Mouse (Mus musculus): ENCODE data around the gene Brox. TPM values are rescaled to one million over a fixed set of nuclear protein-coding genes. Genes with fewer than 3 reads are reported as not detected.

Brox gene
- polyA plus RNA-seq, 1 experiment = 22.5 TPM

DNA sequence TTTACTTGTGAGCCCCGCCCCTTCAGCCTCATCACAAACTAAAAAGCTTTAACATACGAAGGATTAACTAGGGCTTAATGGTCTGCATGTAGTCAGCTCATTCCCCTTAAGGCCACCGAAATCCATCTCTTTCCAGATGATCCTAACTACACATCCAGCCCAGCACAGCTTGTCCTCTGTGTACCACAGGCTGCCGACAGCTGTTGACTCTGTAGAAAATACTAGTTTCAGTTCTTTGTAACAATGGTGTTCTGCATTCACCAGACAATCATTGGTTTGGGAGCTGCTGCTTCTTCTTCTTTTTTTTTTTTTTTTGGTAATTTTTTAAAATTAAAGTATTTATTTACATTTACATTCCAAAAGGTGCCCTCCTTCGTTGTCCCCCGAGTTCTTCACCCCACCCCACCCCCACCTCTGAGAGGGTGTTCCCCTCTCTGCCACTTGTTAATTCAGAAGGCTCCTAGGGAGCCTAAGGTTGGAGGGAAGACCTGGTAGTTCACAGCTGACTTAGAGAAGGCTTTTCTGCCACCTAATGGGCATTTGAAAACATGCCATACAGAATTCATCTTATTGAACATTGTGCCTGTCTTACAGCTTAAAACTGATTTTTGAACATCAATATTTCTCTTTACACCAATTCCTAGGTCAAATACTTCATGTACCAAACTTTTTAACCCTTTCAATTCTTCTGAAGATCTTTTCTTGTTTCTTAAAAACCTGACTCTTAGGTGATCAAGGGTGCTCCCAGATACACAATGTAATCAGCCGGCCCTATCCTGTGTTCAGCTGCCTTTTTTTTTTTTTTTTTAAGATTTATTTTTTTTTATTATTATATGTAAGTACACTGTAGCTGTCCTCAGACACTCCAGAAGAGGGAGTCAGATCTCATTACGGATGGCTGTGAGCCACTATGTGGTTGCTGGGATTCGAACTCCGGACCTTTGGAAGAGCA is 23.9 kb downstream of the Brox start:
- DNase-seq (ENCODE audit: low read depth) = no peak

DNA sequence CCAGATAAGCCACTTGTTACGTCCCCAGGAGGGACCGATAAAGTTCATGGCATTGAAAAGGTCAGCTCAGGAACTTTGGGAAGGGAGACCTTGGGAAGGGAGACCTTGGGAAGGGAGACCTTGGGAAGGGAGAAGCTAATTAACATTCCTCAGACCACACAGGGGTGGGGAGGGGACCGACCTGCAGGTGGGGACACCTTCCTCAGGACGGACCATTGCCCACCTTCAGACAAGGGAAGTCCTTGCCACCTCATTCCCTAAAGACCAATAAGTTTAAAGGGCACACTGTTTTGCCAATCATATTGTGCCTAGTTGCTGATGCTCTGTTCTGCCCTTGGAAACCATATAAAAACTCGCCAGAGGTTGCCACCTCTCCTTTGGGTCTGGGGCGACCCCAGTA is 29.4 kb downstream of the Brox start:
- no peak for DNase-seq (ENCODE audit: low read depth)

DNA sequence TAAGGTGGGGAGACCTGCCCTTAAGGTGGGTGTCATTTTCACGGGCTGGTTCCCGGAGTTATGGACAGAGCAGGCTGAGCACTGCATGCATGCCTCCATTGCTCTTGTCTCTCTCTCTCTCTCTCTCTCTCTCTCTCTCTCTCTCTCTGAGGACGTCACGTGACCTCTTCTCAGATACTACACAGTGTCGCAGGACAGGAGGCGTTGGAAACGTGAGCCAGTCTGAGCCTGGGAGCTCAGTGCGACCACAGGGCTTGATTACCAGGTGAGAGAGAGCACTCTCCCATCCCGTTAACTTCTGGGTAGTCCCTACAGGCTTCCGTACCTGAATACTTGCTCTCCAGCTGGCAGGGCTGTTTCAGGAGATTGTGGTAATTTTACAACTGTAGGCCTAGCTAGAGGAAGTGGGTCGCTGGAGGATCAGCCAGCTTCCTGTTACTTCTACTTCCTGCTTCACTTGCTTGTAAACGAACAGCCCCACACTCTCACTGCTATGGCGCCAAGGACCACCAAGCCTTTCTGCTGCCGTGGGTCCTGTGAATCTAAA is 31.1 kb downstream of the Brox start:
- no peak for DNase-seq (ENCODE audit: low read depth)

DNA sequence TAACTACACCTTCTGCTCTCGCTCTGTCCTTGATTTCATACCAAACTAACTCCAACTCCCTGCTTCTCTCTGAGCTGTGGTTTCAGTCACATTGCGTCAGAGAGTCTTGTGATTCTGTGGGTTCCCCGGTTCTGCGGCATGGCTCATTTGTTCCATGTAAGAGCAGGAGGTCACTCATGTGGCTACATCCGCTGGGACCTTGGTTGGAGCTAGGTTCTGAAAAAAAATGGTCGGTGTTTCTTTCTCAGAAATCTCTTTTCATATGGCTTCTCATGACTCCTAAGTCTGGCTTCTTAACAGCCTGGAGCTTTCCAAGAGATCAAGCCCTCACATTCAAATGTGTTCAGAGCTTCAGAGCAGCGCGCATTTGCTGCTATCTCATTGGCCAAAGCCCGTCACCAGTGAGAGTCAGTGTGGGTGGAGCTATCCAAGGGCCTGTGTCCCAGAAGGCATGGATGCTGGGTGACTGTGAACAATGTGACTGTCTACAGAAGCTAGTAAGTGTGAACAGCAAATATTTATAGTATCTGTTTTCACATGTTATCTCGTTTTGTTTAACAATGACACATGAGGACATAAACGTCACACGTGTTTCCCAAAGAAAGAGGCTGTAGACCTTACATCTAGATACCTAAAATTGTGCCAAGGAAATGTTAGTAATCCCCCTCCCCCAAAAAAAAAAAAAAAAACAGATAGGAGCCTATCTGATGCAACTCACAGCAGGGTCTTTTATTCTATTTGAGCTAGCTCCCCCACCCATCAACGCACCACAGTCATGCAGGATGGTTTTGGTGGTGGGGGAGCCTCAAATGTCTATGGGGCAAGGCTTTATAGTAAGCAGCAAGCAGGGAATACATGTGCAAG is 32.7 kb downstream of the Brox start:
- DNase-seq (ENCODE audit: low read depth) = no peak

DNA sequence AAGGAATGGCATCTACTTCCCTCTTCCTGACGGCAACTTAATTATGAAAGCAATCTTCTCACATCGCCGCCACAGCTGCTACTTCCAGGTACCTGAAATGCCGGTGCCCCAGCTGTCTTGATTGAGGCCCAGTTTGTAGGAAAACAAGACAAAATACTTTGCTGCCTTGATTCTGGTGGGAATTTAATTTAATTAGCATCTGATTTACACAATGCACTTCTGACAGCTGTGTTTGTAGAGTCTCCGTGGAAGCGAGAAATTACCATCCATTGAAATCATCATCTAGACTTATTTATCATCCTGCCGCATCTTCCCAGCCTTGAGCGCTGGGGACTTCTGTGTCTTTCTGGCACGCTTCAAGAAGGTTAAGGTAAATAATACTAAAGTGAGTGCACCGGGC is 44.5 kb downstream of the Brox start:
- DNase-seq (ENCODE audit: low read depth) = no peak

DNA sequence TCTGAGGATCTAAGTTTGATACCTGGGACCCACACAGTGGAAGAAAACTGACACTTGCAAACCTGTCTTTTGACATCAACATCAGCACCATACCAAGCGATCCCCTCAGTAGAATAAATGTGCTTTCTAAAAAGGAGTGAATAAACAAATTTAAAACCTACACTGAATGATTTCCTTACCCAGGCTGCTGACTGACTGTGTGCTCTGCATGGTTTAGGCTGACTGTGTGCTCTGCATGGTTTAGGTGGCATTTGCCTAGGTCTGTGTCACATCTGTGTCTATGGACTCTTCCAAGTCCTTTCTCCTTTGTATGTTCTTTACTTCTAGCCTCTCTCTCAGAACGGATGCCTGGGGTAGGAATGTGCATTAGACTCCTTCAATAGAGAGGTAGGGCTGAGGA is 45.3 kb downstream of the Brox start:
- no peak for DNase-seq (ENCODE audit: low read depth)

DNA sequence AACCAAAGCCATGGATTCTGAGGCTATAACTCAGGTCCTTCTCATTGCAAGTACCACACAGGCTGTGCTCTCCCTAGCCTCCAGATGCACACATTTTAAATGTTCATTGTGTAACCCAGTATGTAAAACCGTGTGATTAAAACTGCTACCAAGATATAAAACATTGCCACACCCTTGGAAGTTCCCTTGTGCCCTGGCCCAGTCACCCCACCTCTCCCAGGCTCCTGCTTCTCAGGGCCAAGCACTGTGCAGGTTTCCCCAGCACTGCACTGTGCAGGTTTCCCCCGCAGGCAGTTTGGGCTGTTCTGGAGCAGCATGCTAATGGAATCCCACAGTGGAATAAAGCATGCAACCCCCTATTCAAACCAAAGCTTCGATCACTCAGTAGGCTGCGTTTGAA is 46.5 kb downstream of the Brox start:
- DNase-seq (ENCODE audit: low read depth) = no peak

DNA sequence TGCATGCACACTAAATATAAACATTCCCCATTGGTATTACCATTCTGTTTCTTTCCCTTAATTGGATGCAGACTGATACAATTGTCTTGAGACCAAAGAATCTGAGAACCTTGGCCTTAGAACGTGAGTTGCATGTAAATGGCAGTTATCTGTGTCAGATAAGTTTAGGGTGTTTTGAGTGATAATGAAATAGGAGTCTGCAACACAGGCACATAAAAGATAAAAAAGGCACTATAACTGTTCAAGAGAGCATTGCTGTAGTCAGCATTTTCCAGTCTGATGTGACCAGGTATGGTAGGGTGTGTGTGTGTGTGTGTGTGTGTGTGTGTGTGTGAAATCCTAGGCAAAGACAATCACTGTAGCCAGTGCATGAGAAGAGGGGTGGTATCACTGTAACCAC is 48.9 kb downstream of the Brox start:
- no peak for DNase-seq (ENCODE audit: low read depth)

DNA sequence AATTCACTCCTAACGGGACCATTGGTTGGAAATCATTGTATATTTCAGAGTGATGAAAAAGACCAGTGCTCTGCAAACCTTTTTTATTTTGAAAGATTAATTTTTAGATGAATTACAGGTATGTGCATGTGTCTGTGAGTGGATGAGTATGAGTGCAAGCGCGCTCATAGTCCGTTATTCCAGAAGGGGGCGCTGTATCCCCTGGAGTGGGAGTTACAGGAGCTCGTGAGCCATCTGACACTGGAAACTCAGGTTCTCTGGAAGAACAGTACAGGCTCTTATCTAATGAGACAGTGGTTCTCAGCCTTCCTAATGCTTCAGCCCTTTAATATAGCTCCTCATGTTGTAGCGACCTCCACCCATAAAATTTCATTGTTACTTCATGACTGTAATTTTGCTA is 53.8 kb downstream of the Brox start:
- no peak for DNase-seq (ENCODE audit: low read depth)

DNA sequence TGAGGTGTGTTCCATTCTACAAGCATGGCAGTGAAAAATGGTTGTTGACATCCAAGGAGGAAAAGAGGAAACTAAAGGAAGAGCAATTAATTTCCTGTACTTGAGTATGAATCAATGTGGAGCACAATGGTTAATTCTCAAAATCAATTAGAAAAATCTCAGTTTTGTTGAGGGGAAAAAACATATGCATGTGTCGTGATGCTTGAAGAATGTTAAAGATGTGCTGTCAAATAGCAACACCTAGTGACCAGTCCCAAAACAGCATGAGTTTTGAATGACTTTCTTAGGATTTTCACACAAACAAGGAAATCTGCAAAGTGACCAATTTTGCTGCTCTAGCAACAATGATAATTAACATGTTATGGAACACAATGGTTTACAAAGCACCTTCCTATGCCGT is 59.2 kb downstream of the Brox start:
- DNase-seq (ENCODE audit: low read depth) = no peak

DNA sequence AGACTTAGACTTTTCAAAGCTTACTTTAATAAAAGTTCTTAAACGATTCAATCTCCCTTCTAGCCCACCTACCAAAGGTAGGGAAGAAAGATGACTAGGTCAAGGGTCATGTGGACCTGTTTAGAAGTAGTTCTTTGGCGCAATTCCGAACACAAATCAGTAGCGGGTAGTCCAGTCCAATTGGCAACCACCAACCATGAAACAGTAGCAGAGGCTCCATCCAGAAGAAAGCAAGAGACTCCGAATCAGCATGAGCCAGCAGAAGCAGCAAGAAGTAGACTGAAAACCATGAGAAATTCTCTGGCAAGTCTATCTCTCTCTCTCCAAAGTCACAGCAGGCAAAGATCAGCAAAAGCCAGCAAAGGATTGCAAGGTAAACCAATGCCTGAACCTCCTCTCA is 60.6 kb downstream of the Brox start:
- DNase-seq (ENCODE audit: low read depth) = no peak

DNA sequence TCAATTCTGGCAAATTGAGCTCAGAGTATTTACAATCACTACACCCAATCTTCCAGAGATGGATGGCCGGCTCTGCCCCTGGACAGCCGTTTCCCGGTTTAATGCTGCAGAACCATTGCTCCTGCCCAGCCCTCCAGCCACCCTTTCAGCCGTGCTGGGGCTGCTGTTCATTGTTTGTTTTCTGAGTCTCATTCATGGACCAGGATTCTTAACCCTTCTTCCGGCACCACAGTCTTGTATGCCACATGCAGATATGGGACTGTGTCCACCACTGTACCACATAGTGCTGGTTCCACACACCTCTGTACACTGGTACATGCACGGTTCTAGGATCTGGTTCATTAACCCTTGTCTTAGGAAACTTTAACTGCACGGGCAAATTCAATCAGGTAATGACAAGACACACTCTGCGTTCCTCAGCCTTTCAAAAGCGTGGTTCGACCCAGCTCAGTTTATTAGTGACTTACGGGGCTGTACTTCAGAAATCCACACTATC is 63.3 kb downstream of the Brox start:
- DNase-seq (ENCODE audit: low read depth) = no peak

DNA sequence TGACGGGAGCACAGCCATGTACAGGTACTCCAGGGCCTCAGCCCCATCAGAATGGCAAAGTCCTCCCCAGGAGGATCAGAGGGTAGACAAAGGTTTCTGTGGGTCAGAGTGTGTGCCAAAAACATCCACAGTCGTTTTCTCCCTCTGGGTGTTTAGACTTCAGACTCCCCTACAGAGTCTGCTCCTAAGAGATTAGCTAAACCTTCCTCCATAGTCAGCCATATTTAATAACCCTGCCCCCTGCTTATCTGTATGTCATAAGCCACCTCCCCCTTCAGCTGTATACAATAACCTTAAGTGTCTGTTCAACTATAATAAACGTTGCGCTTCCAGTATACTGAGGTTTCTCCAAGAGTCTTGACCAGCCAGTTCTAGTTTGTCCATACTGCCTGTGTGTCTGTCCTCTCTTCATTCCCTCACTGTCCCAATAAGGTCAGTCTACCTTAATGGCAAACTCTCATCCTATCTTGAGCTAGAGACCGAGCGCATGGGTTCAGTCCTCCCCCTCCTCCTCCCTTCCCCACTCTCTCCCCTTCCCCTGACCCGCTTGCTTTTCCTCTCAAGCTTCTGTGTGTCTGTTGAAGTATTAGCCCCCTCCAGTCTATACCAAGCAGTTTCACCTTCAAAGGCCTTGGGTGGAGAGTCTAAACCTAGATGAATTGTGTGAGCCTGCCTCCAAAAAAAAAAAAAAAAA is 63.9 kb downstream of the Brox start:
- DNase-seq (ENCODE audit: low read depth) = no peak

DNA sequence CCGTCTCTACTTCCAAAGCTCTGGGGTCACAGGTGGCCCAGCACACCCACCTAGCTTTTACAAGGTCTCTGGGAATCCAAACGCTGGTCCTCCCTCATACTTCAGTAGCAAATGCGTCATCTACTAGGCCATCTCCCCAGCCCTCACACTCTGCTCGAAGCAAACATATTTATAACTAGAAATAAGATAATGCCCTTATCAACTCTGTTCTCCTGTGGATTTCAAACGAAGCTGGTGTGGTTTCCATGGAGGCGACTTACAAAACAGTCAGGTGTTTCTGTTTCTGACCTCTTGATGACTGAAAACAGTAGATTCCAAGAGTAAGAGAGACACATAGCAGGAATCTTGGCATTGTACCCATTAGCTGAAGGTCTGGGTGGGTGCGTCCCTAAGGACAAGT is 69.6 kb downstream of the Brox start:
- no peak for DNase-seq (ENCODE audit: low read depth)

Other genes with a start within 250 kb of the Brox start
- 12.1 and 16.4 TPM in 2 replicates for gene Disp1, start 75.7 kb downstream of the Brox start, polyA plus RNA-seq (2012; rRNA removed)
- gene Aida, start 679 bp downstream of the Brox start, polyA plus RNA-seq (2012; rRNA removed) = 19.6 and 25.0 TPM in 2 replicates
- 108 and 123 TPM in 2 replicates for gene Mia3, start 72.3 kb upstream of the Brox start, polyA plus RNA-seq (2012; rRNA removed)
- 9.3 and 12.2 TPM in 2 replicates for gene Taf1a, start 91.7 kb upstream of the Brox start, polyA plus RNA-seq (2012; rRNA removed)
- gene Hhipl2, start 120.9 kb upstream of the Brox start, polyA plus RNA-seq (2012; rRNA removed) = 0.26 and 0.36 TPM in 2 replicates